Mouse (Mus musculus): ENCODE results near the gene Snx18. TPM values are rescaled to one million over a fixed set of nuclear protein-coding genes. Genes with fewer than 3 reads are reported as not detected.

Snx18 gene
- total RNA-seq, 2 experiments from 2014 or later, result 5.7 to 6.3 TPM

GRCm38 (mm10) chr13:113600531-113601463, 17.6 kb downstream of the Snx18 start:
- no peak for ATAC-seq (replicated peaks; ENCODE audit: low FRiP score, poor library complexity, severe bottlenecking)

GRCm38 (mm10) chr13:113599701-113600530, 18.4 kb downstream of the Snx18 start:
- no peak for ATAC-seq (replicated peaks; ENCODE audit: low FRiP score, poor library complexity, severe bottlenecking)

- no peak for ATAC-seq (replicated peaks; ENCODE audit: low FRiP score, poor library complexity, severe bottlenecking)
Observed at GRCm38 (mm10) chr13:113597616-113598015, 20.7 kb downstream of the Snx18 start.

- ATAC-seq (replicated peaks; ENCODE audit: low FRiP score, poor library complexity, severe bottlenecking), result no peak
Observed at GRCm38 (mm10) chr13:113596821-113597541, 21.4 kb downstream of the Snx18 start.

GRCm38 (mm10) chr13:113595987-113596386, 22.4 kb downstream of the Snx18 start:
- no peak for ATAC-seq (replicated peaks; ENCODE audit: low FRiP score, poor library complexity, severe bottlenecking)

GRCm38 (mm10) chr13:113595219-113595618, 23.1 kb downstream of the Snx18 start:
- no peak for ATAC-seq (replicated peaks; ENCODE audit: low FRiP score, poor library complexity, severe bottlenecking)

- ATAC-seq (replicated peaks; ENCODE audit: low FRiP score, poor library complexity, severe bottlenecking), result no peak
Observed at GRCm38 (mm10) chr13:113594361-113594760, 24.0 kb downstream of the Snx18 start.

GRCm38 (mm10) chr13:113593711-113594110, 24.7 kb downstream of the Snx18 start:
- ATAC-seq (replicated peaks; ENCODE audit: low FRiP score, poor library complexity, severe bottlenecking), result no peak

GRCm38 (mm10) chr13:113592703-113593200, 25.6 kb downstream of the Snx18 start:
- no peak for ATAC-seq (replicated peaks; ENCODE audit: low FRiP score, poor library complexity, severe bottlenecking)

- no peak for ATAC-seq (replicated peaks; ENCODE audit: low FRiP score, poor library complexity, severe bottlenecking)
Observed at GRCm38 (mm10) chr13:113591336-113591735, 27.0 kb downstream of the Snx18 start.

GRCm38 (mm10) chr13:113590216-113590615, 28.1 kb downstream of the Snx18 start:
- ATAC-seq (replicated peaks; ENCODE audit: low FRiP score, poor library complexity, severe bottlenecking), result no peak

GRCm38 (mm10) chr13:113589499-113589898, 28.9 kb downstream of the Snx18 start:
- no peak for ATAC-seq (replicated peaks; ENCODE audit: low FRiP score, poor library complexity, severe bottlenecking)

- ATAC-seq (replicated peaks; ENCODE audit: low FRiP score, poor library complexity, severe bottlenecking), result no peak
Observed at GRCm38 (mm10) chr13:113587200-113587936, 31.0 kb downstream of the Snx18 start.

- ATAC-seq (replicated peaks; ENCODE audit: low FRiP score, poor library complexity, severe bottlenecking), result no peak
Observed at GRCm38 (mm10) chr13:113585606-113586005, 32.8 kb downstream of the Snx18 start.

- ATAC-seq (replicated peaks; ENCODE audit: low FRiP score, poor library complexity, severe bottlenecking), result no peak
Observed at GRCm38 (mm10) chr13:113584431-113584830, 33.9 kb downstream of the Snx18 start.

GRCm38 (mm10) chr13:113583563-113583962, 34.8 kb downstream of the Snx18 start:
- ATAC-seq (replicated peaks; ENCODE audit: low FRiP score, poor library complexity, severe bottlenecking), result no peak

- no peak for ATAC-seq (replicated peaks; ENCODE audit: low FRiP score, poor library complexity, severe bottlenecking)
Observed at GRCm38 (mm10) chr13:113582024-113582423, 36.3 kb downstream of the Snx18 start.

- ATAC-seq (replicated peaks; ENCODE audit: low FRiP score, poor library complexity, severe bottlenecking), result no peak
Observed at GRCm38 (mm10) chr13:113581436-113581835, 36.9 kb downstream of the Snx18 start.

GRCm38 (mm10) chr13:113580400-113580790, 38.0 kb downstream of the Snx18 start:
- no peak for ATAC-seq (replicated peaks; ENCODE audit: low FRiP score, poor library complexity, severe bottlenecking)

Data from erythroid progenitor cell, adult 5-6 weeks (primary cell).